Mouse (Mus musculus) liver, postnatal 0 days (tissue): ENCODE data around the gene Mtss1l. TPM values are rescaled to one million over a fixed set of nuclear protein-coding genes. Genes with fewer than 3 reads are reported as not detected.

Experiments
- ATAC-seq: fragments of 200-750 bp; cut with Nextera tagmentation; 2 replicates; pipeline ENCODE4 v1.8.0; 2017; ENCODE audit warnings: mild to moderate bottlenecking, moderate library complexity
- DNase-seq: peaks from one replicate; pipeline ENCODE4 v3.0.0-alpha.2; 2016
- H3K27ac ChIP-seq: fragments of 300-500 bp; sonication (generic); 2 replicates; pipeline ENCODE4 v1.5.1; 2014; ENCODE audit warnings: antibody characterized with exemption, moderate library complexity, mild to moderate bottlenecking, low read depth
- H3K27me3 ChIP-seq: fragments of 300-500 bp; sonication (generic); 2 replicates; pipeline ENCODE4 v1.6.1; 2014; ENCODE audit warnings: low read length, control low read depth, mixed read lengths; ENCODE audit not compliant: insufficient read depth
- H3K36me3 ChIP-seq: fragments of 300-500 bp; sonication (generic); replicated peaks from 2 replicates; pipeline ENCODE4 v1.6.1; 2014; ENCODE audit warnings: mild to moderate bottlenecking, control low read depth, low read length, moderate library complexity, mixed read lengths; ENCODE audit not compliant: insufficient read depth
- H3K4me1 ChIP-seq: fragments of 300-500 bp; sonication (generic); 2 replicates; pipeline ENCODE4 v1.6.1; 2014; ENCODE audit warnings: antibody characterized with exemption, mild to moderate bottlenecking, control low read depth; ENCODE audit not compliant: insufficient read depth
- H3K4me2 ChIP-seq: fragments of 300-500 bp; sonication (generic); 2 replicates; pipeline ENCODE4 v1.6.1; 2014; ENCODE audit warnings: low read depth, mild to moderate bottlenecking, low read length, moderate library complexity, mixed read lengths
- H3K4me3 ChIP-seq: fragments of 300-500 bp; sonication (generic); 2 replicates; pipeline ENCODE4 v1.5.1; 2014; ENCODE audit warnings: low read depth, low read length
- H3K9ac ChIP-seq: fragments of 300-500 bp; sonication (generic); replicated peaks from 2 replicates; pipeline ENCODE4 v1.6.1; 2014; ENCODE audit warnings: mild to moderate bottlenecking, moderate library complexity
- H3K9me3 ChIP-seq: fragments of 300-500 bp; sonication (generic); 2 replicates; pipeline ENCODE4 v1.6.1; 2016; ENCODE audit warnings: mild to moderate bottlenecking, control low read depth, low read length, mixed read lengths
- CTCF ChIP-seq: sonication (generic); IDR thresholded peaks from 2 replicates; pipeline ENCODE4 v1.5.1; 2016; ENCODE audit warnings: antibody characterized with exemption, low read depth
- EP300 ChIP-seq: IDR thresholded peaks from 2 replicates; pipeline ENCODE4 v1.6.1; 2016; ENCODE audit warnings: antibody characterized with exemption, low read depth, mild to moderate bottlenecking
- WGBS: fragments of 180-500 bp; shearing (Covaris S2); extraction: QIAGEN DNeasy Blood & Tissue Kit; methylation state at CpG from one replicate; pipeline ENCODE4 v1.1.7; 2014; ENCODE audit not compliant: insufficient replicate concordance; 5-methylcytosine and 5-hydroxymethylcytosine counted together
- polyA plus RNA-seq: library from polyadenylated mRNA; unstranded; fragments of >200 nt; fragmentation: Nextera tagmentation; extraction: Ambion mirVana; gene quantifications from 2 replicates; pipeline ENCODE4 v1.2.1, GENCODE M21; 2015

Gene Mtss1l
- polyA plus RNA-seq, 1 experiment from 2014 or later = 1.2 TPM

GRCm38 (mm10) chr8:110697571-110697970 lies 23.7 kb upstream of the Mtss1l start:
- no peak overlapping the region for H3K4me3 ChIP-seq

DNA sequence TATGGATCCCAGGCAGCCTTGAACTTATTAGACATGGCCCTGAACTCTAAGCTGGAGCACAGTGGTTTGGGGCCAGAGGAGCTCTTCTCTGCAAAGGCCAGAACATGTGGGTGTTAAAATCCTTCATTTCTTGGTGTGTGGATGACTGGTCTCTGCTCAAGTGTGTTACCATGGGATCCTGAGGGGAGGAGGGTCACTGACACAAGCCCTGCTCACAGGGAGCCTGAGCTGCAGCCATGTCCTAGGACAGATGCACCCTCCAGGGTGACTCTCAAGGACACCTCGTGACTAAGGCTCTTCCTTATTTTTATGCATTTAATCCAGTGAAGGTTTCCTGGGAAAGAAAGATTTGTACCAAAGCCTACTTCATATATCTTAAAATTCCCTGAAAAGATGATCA lies 23.2 kb upstream of the Mtss1l start:
- no peak overlapping the region for H3K27ac ChIP-seq
- no peak for ATAC-seq
- no peaks in the 10 kb centered on the region for H3K4me1 ChIP-seq
- H3K9me3 ChIP-seq = no peaks in the 10 kb centered on the region
- 68% methylated on average over 1 of the region's 1 CpGs for WGBS
- no peak overlapping the region for H3K4me3 ChIP-seq
- no peak for TF ChIP-seq CTCF
- no peak for TF ChIP-seq EP300
- no peak overlapping the region for H3K4me2 ChIP-seq
- H3K36me3 ChIP-seq = peaks cover 10% of the 10 kb centered on the region
- H3K9ac ChIP-seq = no peak overlapping the region
- no peak for DNase-seq
- no peaks in the 10 kb centered on the region for H3K27me3 ChIP-seq

More at GRCm38 (mm10) chr8:110697571-110697970, 23.7 kb upstream of the Mtss1l start:
- no peak for TF ChIP-seq EP300
- Histone ChIP-seq H3K27ac (no peak overlapping the region), H3K9ac (no peak overlapping the region), H3K27me3 (no peaks in the 10 kb centered on the region), H3K9me3 (no peaks in the 10 kb centered on the region), H3K4me1 (no peaks in the 10 kb centered on the region), H3K4me2 (no peak overlapping the region), H3K36me3 (peaks cover 10% of the 10 kb centered on the region)
- 82% methylated on average over 5 of the region's 5 CpGs for WGBS
- DNase-seq = no peak
- ATAC-seq = no peak

- ATAC-seq (no peak), DNase-seq (no peak)
- no peak overlapping the region for H3K9ac ChIP-seq
- H3K9me3 ChIP-seq = no peaks in the 10 kb centered on the region
- no peak overlapping the region for H3K4me2 ChIP-seq
- 85% methylated on average over 7 of the region's 7 CpGs for WGBS
- H3K36me3 ChIP-seq = peaks cover 5% of the 10 kb centered on the region
- no peaks in the 10 kb centered on the region for H3K27me3 ChIP-seq
- no peak overlapping the region for H3K4me3 ChIP-seq
- TF ChIP-seq CTCF = no peak
- TF ChIP-seq EP300 = no peak
- H3K4me1 ChIP-seq = no peaks in the 10 kb centered on the region
- H3K27ac ChIP-seq = no peak overlapping the region
These were observed 21.8 kb upstream of the Mtss1l start for GRCm38 (mm10) chr8:110699501-110699900.

DNA sequence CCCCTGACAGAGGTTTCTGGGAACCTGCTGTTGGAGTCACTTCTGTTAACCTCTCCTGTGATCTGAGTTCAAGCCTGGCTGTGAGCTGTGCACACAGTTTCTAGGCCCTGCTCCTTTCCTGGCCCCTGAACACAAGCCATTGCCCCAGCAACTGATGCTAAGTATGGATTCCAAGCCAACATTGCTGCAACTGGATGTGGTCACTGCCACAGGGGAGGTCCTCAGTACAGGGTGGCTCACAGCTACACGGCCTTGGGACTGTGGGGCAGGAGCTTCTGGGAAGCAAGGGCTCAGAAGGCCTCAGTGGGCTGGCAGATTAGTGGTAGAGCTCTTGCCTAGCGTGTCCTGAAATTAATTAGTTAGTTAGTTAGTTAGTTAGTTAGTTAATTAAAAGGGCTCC lies 20.7 kb upstream of the Mtss1l start:
- H3K9me3 ChIP-seq = no peaks in the 10 kb centered on the region
- H3K4me2 ChIP-seq = no peak overlapping the region
- no peak for DNase-seq
- H3K4me3 ChIP-seq = no peak overlapping the region
- peaks cover 5% of the 10 kb centered on the region for H3K36me3 ChIP-seq
- no peak for ATAC-seq
- no peak for TF ChIP-seq CTCF
- no peak overlapping the region for H3K9ac ChIP-seq
- 81% methylated on average over 2 of the region's 2 CpGs for WGBS
- no peaks in the 10 kb centered on the region for H3K27me3 ChIP-seq
- no peaks in the 10 kb centered on the region for H3K4me1 ChIP-seq
- no peak overlapping the region for H3K27ac ChIP-seq

- H3K4me1 ChIP-seq = no peaks in the 10 kb centered on the region
- ATAC-seq = no peak
- TF ChIP-seq EP300 (no peak), CTCF (no peak)
These were observed 18.4 kb upstream of the Mtss1l start for GRCm38 (mm10) chr8:110702636-110703459.

GRCm38 (mm10) chr8:110703460-110704061 lies 17.7 kb upstream of the Mtss1l start:
- TF ChIP-seq CTCF = no peak
- no peak for TF ChIP-seq EP300
- ATAC-seq (no peak), DNase-seq (no peak)
- peaks cover 5% of the 10 kb centered on the region for H3K36me3 ChIP-seq
- no peaks in the 10 kb centered on the region for H3K4me1 ChIP-seq
- no peak overlapping the region for H3K4me2 ChIP-seq
- no peaks in the 10 kb centered on the region for H3K27me3 ChIP-seq
- no peaks in the 10 kb centered on the region for H3K9me3 ChIP-seq
- H3K4me3 ChIP-seq = no peak overlapping the region
- H3K27ac ChIP-seq = no peak overlapping the region
- H3K9ac ChIP-seq = no peak overlapping the region
- 76% methylated on average over 9 of the region's 9 CpGs for WGBS

More at GRCm38 (mm10) chr8:110702636-110703459, 18.4 kb upstream of the Mtss1l start:
- H3K9me3 ChIP-seq = no peaks in the 10 kb centered on the region
- no peak for DNase-seq
- peaks cover 5% of the 10 kb centered on the region for H3K36me3 ChIP-seq
- no peak overlapping the region for H3K9ac ChIP-seq
- no peaks in the 10 kb centered on the region for H3K27me3 ChIP-seq
- no peak overlapping the region for H3K27ac ChIP-seq
- 73% methylated on average over 9 of the region's 9 CpGs for WGBS
- no peak overlapping the region for H3K4me2 ChIP-seq
- H3K4me3 ChIP-seq = no peak overlapping the region
